Mouse (Mus musculus): Measurements from ENCODE around the gene Tfip11. TPM values are rescaled to one million over a fixed set of nuclear protein-coding genes. Genes with fewer than 3 reads are reported as not detected.
"Not testable (repeated sequence)": the region's sequence is repeated elsewhere in the genome, so short reads cannot be mapped to it uniquely, and the experiment has no call there.

Gene Tfip11
- total RNA-seq, 2 experiments from 2014 or later: 30.9 to 33.4 TPM

- not testable (repeated sequence) for DNase-seq (ENCODE audit: low spot score in 2 of 2)
Observed at GRCm38 (mm10) chr5:112319343-112319742, 6.8 kb upstream of the Tfip11 start.

DNA sequence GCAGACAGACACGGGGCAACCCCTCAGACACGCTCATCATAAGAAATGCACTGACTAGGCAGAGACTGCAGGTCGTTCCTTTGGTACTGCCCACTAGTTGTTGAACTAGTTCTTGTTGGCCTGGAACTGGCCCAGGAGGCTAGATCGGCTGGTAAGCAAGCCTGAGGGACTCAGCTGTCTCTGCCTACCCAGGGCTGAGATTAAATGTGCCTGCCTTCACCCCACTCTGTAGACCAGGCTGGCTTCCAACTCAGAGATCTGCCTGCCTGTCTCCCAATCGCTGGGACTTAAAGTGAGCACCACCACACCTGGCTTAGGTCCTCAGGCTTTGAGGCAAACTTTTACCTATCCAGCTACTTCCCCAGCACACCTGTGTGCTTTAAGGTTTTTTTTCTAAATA lies 5.8 kb upstream of the Tfip11 start:
- DNase-seq (ENCODE audit: low spot score in 2 of 2): no peak

GRCm38 (mm10) chr5:112320936-112321335 lies 5.2 kb upstream of the Tfip11 start:
- DNase-seq (ENCODE audit: low spot score in 2 of 2): peak; percentile 46 to 57

DNA sequence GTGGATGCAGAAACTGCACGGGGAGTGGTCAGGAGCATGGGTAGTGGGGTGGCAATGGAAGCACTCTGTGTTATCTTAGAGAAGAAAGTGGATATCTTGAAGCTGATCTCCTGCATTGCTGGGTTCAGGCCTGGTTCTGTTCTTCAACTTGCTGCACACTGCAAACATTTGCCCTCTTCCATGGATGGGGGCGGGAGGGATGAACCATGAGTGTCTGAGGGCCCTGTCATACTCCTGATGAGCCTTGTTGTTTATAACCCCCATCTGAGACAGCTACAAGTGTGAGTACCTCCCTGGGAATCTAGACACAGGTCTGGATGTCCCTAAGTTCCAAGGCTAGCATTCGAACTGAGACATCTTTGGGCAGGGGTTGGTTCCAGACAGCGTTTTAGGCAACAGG lies 4.8 kb upstream of the Tfip11 start:
- DNase-seq (ENCODE audit: low spot score in 2 of 2): no peak

DNA sequence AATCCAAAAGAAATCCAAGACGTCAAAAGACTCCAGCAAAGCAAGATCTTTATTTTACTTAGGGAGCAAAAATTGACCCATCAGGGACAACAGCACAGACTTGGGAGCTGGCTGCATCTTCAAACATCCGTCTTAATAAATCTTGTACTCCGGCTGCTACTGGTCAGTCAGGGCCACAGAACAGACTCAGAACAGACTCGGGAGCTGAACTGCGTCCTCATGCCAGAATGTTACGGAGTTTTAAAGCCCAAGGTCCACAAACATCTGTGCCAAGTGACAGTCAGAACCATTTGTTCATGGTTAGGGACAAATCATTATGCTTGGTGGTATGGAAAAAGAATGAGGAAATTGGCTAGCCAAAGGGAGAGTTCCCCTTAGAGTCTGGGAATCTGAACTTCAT lies 2.9 kb upstream of the Tfip11 start:
- DNase-seq (ENCODE audit: low spot score in 2 of 2): no peak

- DNase-seq (ENCODE audit: low spot score in 2 of 2): no peak
Observed at GRCm38 (mm10) chr5:112324637-112325545, 1.3 kb upstream of the Tfip11 start.

- DNase-seq (ENCODE audit: low spot score in 2 of 2): no peak
Observed at GRCm38 (mm10) chr5:112326446-112327009, 370 bp downstream of the Tfip11 start.

GRCm38 (mm10) chr5:112327854-112328253 lies 1.7 kb downstream of the Tfip11 start:
- DNase-seq (ENCODE audit: low spot score in 2 of 2): no peak

GRCm38 (mm10) chr5:112329805-112330564 lies 3.8 kb downstream of the Tfip11 start:
- DNase-seq (ENCODE audit: low spot score in 2 of 2): no peak

- peak in 1 of 2 experiments; percentile 59 for DNase-seq (ENCODE audit: low spot score in 2 of 2)
Observed at GRCm38 (mm10) chr5:112335473-112335872, 9.3 kb downstream of the Tfip11 start.

- no peak for DNase-seq (ENCODE audit: low spot score in 2 of 2)
Observed at GRCm38 (mm10) chr5:112337004-112337403, 10.8 kb downstream of the Tfip11 start.

DNA sequence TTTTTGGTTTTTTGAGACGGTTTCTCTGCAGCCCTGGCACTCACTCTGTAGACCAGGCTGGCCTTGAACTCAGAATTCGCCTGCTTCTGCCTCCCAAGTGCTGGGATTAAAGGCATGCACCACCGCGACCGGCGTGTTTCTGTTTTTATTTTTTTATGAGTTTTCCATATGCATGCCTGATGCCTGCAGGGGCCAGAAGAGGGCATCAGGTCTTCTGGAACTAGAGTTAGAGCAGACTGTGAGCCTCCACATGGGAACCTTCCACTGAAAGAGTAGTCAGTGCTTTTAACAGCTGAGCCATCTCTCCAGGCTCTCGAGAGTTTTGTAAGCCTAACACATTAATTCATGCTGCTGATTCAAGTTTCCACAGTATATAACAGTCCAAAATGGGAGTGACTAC lies 13.1 kb downstream of the Tfip11 start:
- DNase-seq (ENCODE audit: low spot score in 2 of 2): no peak

DNA sequence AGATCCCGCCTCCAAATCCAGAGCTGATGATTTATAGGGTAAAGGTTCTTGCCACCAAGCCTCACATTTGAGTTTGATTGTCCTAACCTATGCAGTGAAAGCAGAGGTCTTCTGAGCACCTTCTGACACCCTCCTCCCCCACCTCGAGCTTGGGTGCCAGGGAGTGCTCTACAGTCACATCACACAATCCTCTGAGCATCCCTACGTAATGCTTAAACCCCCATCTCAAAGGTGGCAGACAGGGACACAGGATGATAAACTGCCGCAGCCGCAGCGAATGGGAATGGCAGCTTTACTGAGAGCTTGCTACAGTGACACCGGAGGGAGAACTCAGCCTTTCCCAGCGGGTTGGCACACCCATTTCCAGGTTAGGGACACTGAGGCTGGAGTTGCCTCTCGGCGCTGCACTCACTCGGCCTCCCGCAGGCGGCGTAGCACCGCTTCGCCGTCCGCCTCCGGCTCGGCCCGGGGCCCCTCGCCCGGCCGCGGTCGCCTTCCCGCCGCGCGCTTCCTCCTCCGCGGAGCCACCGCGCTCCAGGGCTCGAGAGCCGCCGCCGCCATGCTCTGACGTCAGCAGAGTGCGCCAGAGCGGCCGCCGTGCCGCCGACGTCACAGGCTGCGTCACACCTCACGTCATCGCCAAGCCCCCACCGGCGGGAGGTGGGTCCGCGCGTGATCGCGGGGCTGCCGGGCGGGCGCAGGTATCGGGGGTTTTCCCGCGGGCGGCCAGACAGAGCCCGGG lies 16.5 kb downstream of the Tfip11 start, which contains the start of the genes Srrd and Hps4:
Srrd (minus strand) TSS at position 578 of the 742 bp plus-strand sequence.
Hps4 (plus strand) TSS at position 621 of the 742 bp plus-strand sequence.
- DNase-seq (ENCODE audit: low spot score in 2 of 2): peak; percentile 93 to 96

GRCm38 (mm10) chr5:112343205-112343595 lies 17.0 kb downstream of the Tfip11 start:
- DNase-seq (ENCODE audit: low spot score in 2 of 2): no peak

- DNase-seq (ENCODE audit: low spot score in 2 of 2): no peak
Observed at GRCm38 (mm10) chr5:112344092-112344960, 18.2 kb downstream of the Tfip11 start.

GRCm38 (mm10) chr5:112346211-112346965 lies 20.2 kb downstream of the Tfip11 start:
- DNase-seq (ENCODE audit: low spot score in 2 of 2): no peak

GRCm38 (mm10) chr5:112349169-112349568 lies 23.0 kb downstream of the Tfip11 start:
- DNase-seq (ENCODE audit: low spot score in 2 of 2): no peak

DNA sequence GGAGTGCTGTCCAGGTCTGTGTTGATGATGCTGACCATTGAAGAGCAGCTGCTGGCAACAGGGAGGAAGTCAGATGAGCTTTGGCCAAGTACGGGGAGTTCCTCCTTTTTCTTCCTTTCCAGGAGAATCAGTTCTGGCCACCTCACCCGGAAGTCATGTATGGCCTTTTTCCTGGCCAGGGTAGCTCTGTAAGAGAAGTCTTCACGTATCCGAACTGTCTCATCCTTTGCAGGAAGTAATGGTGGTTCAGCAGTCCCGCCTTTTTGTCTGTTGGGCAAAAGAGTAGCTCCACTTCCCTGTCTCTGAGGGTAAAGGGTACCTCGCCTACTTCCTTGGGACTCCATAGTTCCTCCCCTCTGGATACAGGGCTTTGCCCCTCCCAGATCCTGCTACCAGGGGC lies 29.3 kb downstream of the Tfip11 start:
- DNase-seq (ENCODE audit: low spot score in 2 of 2): no peak

- DNase-seq (ENCODE audit: low spot score in 2 of 2): no peak
Observed at GRCm38 (mm10) chr5:112355910-112356309, 29.8 kb downstream of the Tfip11 start, which contains the start of gene Gm6583. Gene Gm6583, minus strand, starts transcription at chr5:112356033.

Data from layer of hippocampus, postnatal 10 days (tissue).